Mouse (Mus musculus) kidney, embryonic 15.5 days (tissue): ENCODE data around the gene Ei24. TPM values are rescaled to one million over a fixed set of nuclear protein-coding genes. Genes with fewer than 3 reads are reported as not detected.

Experiments
- ATAC-seq: fragments of 200-750 bp; cut with Nextera tagmentation; replicated peaks from 2 replicates; pipeline ENCODE4 v1.8.0; 2017; ENCODE audit warnings: moderate TSS enrichment; ENCODE audit not compliant: low FRiP score
- H3K27ac ChIP-seq: fragments of 300-500 bp; sonication (generic); 2 replicates; pipeline ENCODE4 v1.5.1; 2015; ENCODE audit warnings: mild to moderate bottlenecking, inconsistent platforms
- H3K27me3 ChIP-seq: fragments of 300-500 bp; sonication (generic); 2 replicates; pipeline ENCODE4 v1.6.1; 2015; ENCODE audit warnings: inconsistent platforms
- H3K36me3 ChIP-seq: fragments of 300-500 bp; sonication (generic); 2 replicates; pipeline ENCODE4 v1.6.1; 2015; ENCODE audit warnings: inconsistent platforms
- H3K4me1 ChIP-seq: fragments of 300-500 bp; sonication (generic); 2 replicates; pipeline ENCODE4 v1.6.1; 2015; ENCODE audit warnings: inconsistent platforms
- H3K4me2 ChIP-seq: fragments of 300-500 bp; sonication (generic); 2 replicates; pipeline ENCODE4 v1.6.1; 2015; ENCODE audit warnings: moderate library complexity, mild to moderate bottlenecking, inconsistent platforms
- H3K4me3 ChIP-seq: fragments of 300-500 bp; sonication (generic); replicated peaks from 2 replicates; pipeline ENCODE4 v1.5.1; 2015; ENCODE audit warnings: mild to moderate bottlenecking, inconsistent platforms
- H3K9ac ChIP-seq: fragments of 300-500 bp; sonication (generic); 2 replicates; pipeline ENCODE4 v1.6.1; 2015; ENCODE audit warnings: mild to moderate bottlenecking, inconsistent platforms
- H3K9me3 ChIP-seq: fragments of 300-500 bp; sonication (generic); replicated peaks from 2 replicates; pipeline ENCODE4 v1.6.1; 2016; ENCODE audit warnings: inconsistent platforms
- WGBS: fragments of 180-500 bp; shearing (Covaris S2); methylation state at CpG from one replicate; pipeline ENCODE4 v1.1.7; 2015; ENCODE audit warnings: mixed read lengths; 5-methylcytosine and 5-hydroxymethylcytosine counted together
- polyA plus RNA-seq: library from polyadenylated mRNA; unstranded; fragments of >200 nt; fragmentation: Nextera tagmentation; extraction: Ambion mirVana; gene quantifications from 2 replicates; pipeline ENCODE4 v1.2.1, GENCODE M21; 2015

The Ei24 gene
- polyA plus RNA-seq: 114 and 116 TPM in 2 replicates

- peak within 1 kb of the TSS; percentile 99 for H3K4me3 ChIP-seq
- peak within 1 kb of the TSS; percentile 100 for H3K9ac ChIP-seq
- WGBS: under 1% methylated on average over 66 of the region's 66 CpGs
- no peaks in the 10 kb centered on the region for H3K27me3 ChIP-seq
- H3K36me3 ChIP-seq: peaks cover 9% of the 10 kb centered on the region
- ATAC-seq: peak; percentile 100
- no peaks in the 10 kb centered on the region for H3K9me3 ChIP-seq
- H3K4me2 ChIP-seq: peak within 1 kb of the TSS; percentile 78
- peaks cover 8% of the 10 kb centered on the region for H3K4me1 ChIP-seq
- peak within 1 kb of the TSS; percentile 83 for H3K27ac ChIP-seq
These were observed at the start of gene Ei24 for GRCm38 (mm10) chr9:36796781-36797555. Gene Ei24, minus strand, starts transcription at chr9:36797393.

GRCm38 (mm10) chr9:36846346-36846745 is 49.2 kb upstream of the Ei24 start:
- Histone ChIP-seq H3K4me1 (no peaks in the 10 kb centered on the region), H3K27me3 (no peaks in the 10 kb centered on the region), H3K36me3 (no peaks in the 10 kb centered on the region), H3K4me3 (no peak overlapping the region), H3K9me3 (no peaks in the 10 kb centered on the region), H3K4me2 (no peak overlapping the region), H3K27ac (no peak overlapping the region), H3K9ac (no peak overlapping the region)
- ATAC-seq: no peak
- WGBS: 49% methylated on average over 4 of the region's 4 CpGs

- Histone ChIP-seq H3K4me3 (peak overlapping the region; percentile 52), H3K27me3 (peaks cover 30% of the 10 kb centered on the region), H3K36me3 (no peaks in the 10 kb centered on the region), H3K27ac (no peak overlapping the region), H3K9ac (no peak overlapping the region; the same call in 1 of the 2 replicates), H3K4me1 (peaks cover 11% of the 10 kb centered on the region; the same call in 1 of the 2 replicates), H3K9me3 (no peaks in the 10 kb centered on the region), H3K4me2 (peak overlapping the region; percentile 86)
- 46% methylated on average over 3 of the region's 3 CpGs for WGBS
- ATAC-seq: no peak
These were observed 36.7 kb upstream of the Ei24 start for GRCm38 (mm10) chr9:36833914-36834313.

GRCm38 (mm10) chr9:36833043-36833881 is 36.1 kb upstream of the Ei24 start:
- WGBS: 2% methylated on average over 31 of the region's 31 CpGs
- H3K9me3 ChIP-seq: no peaks in the 10 kb centered on the region
- peaks cover 30% of the 10 kb centered on the region for H3K27me3 ChIP-seq
- H3K4me1 ChIP-seq: peaks cover 11% of the 10 kb centered on the region; the same call in 1 of the 2 replicates
- peak overlapping the region; percentile 29; the same call in 1 of the 2 replicates for H3K9ac ChIP-seq
- H3K27ac ChIP-seq: no peak overlapping the region
- peak overlapping the region; percentile 52 for H3K4me3 ChIP-seq
- peak overlapping the region; percentile 86 for H3K4me2 ChIP-seq
- H3K36me3 ChIP-seq: no peaks in the 10 kb centered on the region
- peak; percentile 63 for ATAC-seq

GRCm38 (mm10) chr9:36832529-36832928 is 35.3 kb upstream of the Ei24 start:
- Histone ChIP-seq H3K4me1 (peaks cover 11% of the 10 kb centered on the region; the same call in 1 of the 2 replicates), H3K36me3 (no peaks in the 10 kb centered on the region), H3K9ac (no peak overlapping the region), H3K4me2 (peak overlapping the region; percentile 86), H3K4me3 (peak overlapping the region; percentile 52), H3K27me3 (peaks cover 30% of the 10 kb centered on the region), H3K27ac (no peak overlapping the region), H3K9me3 (no peaks in the 10 kb centered on the region)
- ATAC-seq: peak; percentile 93
- WGBS: under 1% methylated on average over 32 of the region's 32 CpGs

- Histone ChIP-seq H3K4me3 (no peak overlapping the region), H3K4me2 (no peak overlapping the region)
These were observed 34.2 kb upstream of the Ei24 start for GRCm38 (mm10) chr9:36831401-36831800.

GRCm38 (mm10) chr9:36826612-36827363 is 29.6 kb upstream of the Ei24 start:
- no peaks in the 10 kb centered on the region for H3K36me3 ChIP-seq
- H3K4me3 ChIP-seq: no peak overlapping the region
- 0 out of 2 replicates have a peak, but pooled peaks cover 5% of the 10 kb centered on the region for H3K27me3 ChIP-seq
- no peaks in the 10 kb centered on the region for H3K9me3 ChIP-seq
- no peak overlapping the region for H3K27ac ChIP-seq
- peaks cover 1% of the 10 kb centered on the region; the same call in 1 of the 2 replicates for H3K4me1 ChIP-seq
- no peak overlapping the region for H3K4me2 ChIP-seq
- H3K9ac ChIP-seq: no peak overlapping the region
- WGBS: 60% methylated on average over 2 of the region's 2 CpGs
- no peak for ATAC-seq

More at GRCm38 (mm10) chr9:36831401-36831800, 34.2 kb upstream of the Ei24 start:
- no peak overlapping the region for H3K27ac ChIP-seq
- peaks cover 30% of the 10 kb centered on the region for H3K27me3 ChIP-seq
- peaks cover 11% of the 10 kb centered on the region; the same call in 1 of the 2 replicates for H3K4me1 ChIP-seq
- ATAC-seq: no peak
- no peaks in the 10 kb centered on the region for H3K9me3 ChIP-seq
- no peaks in the 10 kb centered on the region for H3K36me3 ChIP-seq
- H3K9ac ChIP-seq: no peak overlapping the region
- 71% methylated on average over 6 of the region's 6 CpGs for WGBS

GRCm38 (mm10) chr9:36822024-36822423 is 24.8 kb upstream of the Ei24 start:
- Histone ChIP-seq H3K4me2 (peak overlapping the region; percentile 8; the same call in 1 of the 2 replicates), H3K27ac (no peak overlapping the region), H3K4me3 (no peak overlapping the region), H3K36me3 (no peaks in the 10 kb centered on the region), H3K4me1 (peaks cover 7% of the 10 kb centered on the region; the same call in 1 of the 2 replicates), H3K9me3 (no peaks in the 10 kb centered on the region), H3K27me3 (no peaks in the 10 kb centered on the region), H3K9ac (no peak overlapping the region)
- ATAC-seq: no peak
- WGBS: 43% methylated on average over 2 of the region's 2 CpGs

- no peaks in the 10 kb centered on the region for H3K9me3 ChIP-seq
- no peak within 1 kb of the TSS for H3K4me3 ChIP-seq
- H3K27ac ChIP-seq: no peak within 1 kb of the TSS
- no peak; the same call in 1 of the 2 replicates for ATAC-seq
- no peaks in the 10 kb centered on the region for H3K36me3 ChIP-seq
- H3K9ac ChIP-seq: no peak within 1 kb of the TSS
- H3K27me3 ChIP-seq: no peaks in the 10 kb centered on the region
- 3% methylated on average over 8 of the region's 8 CpGs for WGBS
- H3K4me2 ChIP-seq: peak within 1 kb of the TSS; percentile 8
- peaks cover 7% of the 10 kb centered on the region; the same call in 1 of the 2 replicates for H3K4me1 ChIP-seq
These were observed 24.4 kb upstream of the Ei24 start, which contains the start of gene Fez1 for GRCm38 (mm10) chr9:36821644-36822000. Gene Fez1, plus strand, starts transcription at chr9:36821864.

- no peak overlapping the region for H3K9ac ChIP-seq
- ATAC-seq: no peak
- no peaks in the 10 kb centered on the region for H3K9me3 ChIP-seq
- no peaks in the 10 kb centered on the region for H3K36me3 ChIP-seq
- WGBS: 52% methylated on average over 9 of the region's 9 CpGs
- peaks cover 7% of the 10 kb centered on the region; the same call in 1 of the 2 replicates for H3K4me1 ChIP-seq
- peak overlapping the region; percentile 8 for H3K4me2 ChIP-seq
- H3K27me3 ChIP-seq: no peaks in the 10 kb centered on the region
- no peak overlapping the region for H3K27ac ChIP-seq
- no peak overlapping the region for H3K4me3 ChIP-seq
These were observed 23.9 kb upstream of the Ei24 start for GRCm38 (mm10) chr9:36820969-36821643.

GRCm38 (mm10) chr9:36818905-36819304 is 21.7 kb upstream of the Ei24 start:
- Histone ChIP-seq H3K4me3 (no peak overlapping the region), H3K27ac (no peak overlapping the region), H3K9me3 (no peaks in the 10 kb centered on the region), H3K36me3 (no peaks in the 10 kb centered on the region), H3K9ac (no peak overlapping the region), H3K27me3 (no peaks in the 10 kb centered on the region), H3K4me1 (peaks cover 7% of the 10 kb centered on the region; the same call in 1 of the 2 replicates), H3K4me2 (no peak overlapping the region)
- ATAC-seq: no peak
- 42% methylated on average over 4 of the region's 4 CpGs for WGBS
